Mouse (Mus musculus): Measurements from ENCODE around the gene Hmgn3.
"Not testable (repeated sequence)": the region's sequence is repeated elsewhere in the genome, so short reads cannot be mapped to it uniquely, and the experiment has no call there.

Gene Hmgn3
- long read RNA-seq, experiment 1, transcript Hmgn3-202 (6 exons, 983 nt), result minor isoform, 10 of 159 reads
- long read RNA-seq, experiment 1, transcript Hmgn3-201 (6 exons, 862 nt), result minor isoform, 38 of 159 reads
- long read RNA-seq, experiment 1, transcript Hmgn3-203 (5 exons, 1,391 nt), result major isoform, 91 of 159 reads
- long read RNA-seq, experiment 1, partial matches to known transcripts, result 12 of 159 reads
- long read RNA-seq, experiment 1, other reads (novel, unspliced or antisense), result 8 of 159 reads
- long read RNA-seq, experiment 2, transcript Hmgn3-201 (6 exons, 862 nt), result minor isoform, 72 of 229 reads
- long read RNA-seq, experiment 2, transcript Hmgn3-203 (5 exons, 1,391 nt), result major isoform, 102 of 229 reads
- long read RNA-seq, experiment 2, transcript Hmgn3-202 (6 exons, 983 nt), result minor isoform, 22 of 229 reads
- long read RNA-seq, experiment 2, partial matches to known transcripts, result 15 of 229 reads
- long read RNA-seq, experiment 2, other reads (novel, unspliced or antisense), result 18 of 229 reads

- intact Hi-C loops (cut with DNase I), result no loop called here
Measured at GRCm38 (mm10) chr9:83146446-83147188, at the start of gene Hmgn3. Gene Hmgn3 (minus strand): TSS chr9:83146685.

- intact Hi-C loops (cut with DNase I), result no loop called here
Measured at GRCm38 (mm10) chr9:83195765-83196164, 49.3 kb upstream of the Hmgn3 start.

- intact Hi-C loops (cut with DNase I), result no loop called here
Measured at GRCm38 (mm10) chr9:83195007-83195406, 48.5 kb upstream of the Hmgn3 start.

GRCm38 (mm10) chr9:83187752-83188151, 41.3 kb upstream of the Hmgn3 start:
- intact Hi-C loops (cut with DNase I), result no loop called here

- intact Hi-C loops (cut with DNase I), result no loop called here
Measured at GRCm38 (mm10) chr9:83145591-83146445, 667 bp downstream of the Hmgn3 start.

GRCm38 (mm10) chr9:83129831-83130230, 16.7 kb downstream of the Hmgn3 start:
- intact Hi-C loops (cut with DNase I), result no loop called here

GRCm38 (mm10) chr9:83127840-83128239, 18.6 kb downstream of the Hmgn3 start:
- intact Hi-C loops (cut with DNase I), result no loop called here

- intact Hi-C loops (cut with DNase I), result not testable (repeated sequence)
Measured at GRCm38 (mm10) chr9:83126482-83126881, 20.0 kb downstream of the Hmgn3 start.

GRCm38 (mm10) chr9:83119211-83119610, 27.3 kb downstream of the Hmgn3 start:
- intact Hi-C loops (cut with DNase I), result no loop called here

- intact Hi-C loops (cut with DNase I), result no loop called here
Measured at GRCm38 (mm10) chr9:83117486-83117885, 29.0 kb downstream of the Hmgn3 start.

GRCm38 (mm10) chr9:83116774-83117474, 29.6 kb downstream of the Hmgn3 start:
- intact Hi-C loops (cut with DNase I), result no loop called here

GRCm38 (mm10) chr9:83115676-83116075, 30.8 kb downstream of the Hmgn3 start:
- intact Hi-C loops (cut with DNase I), result no loop called here

GRCm38 (mm10) chr9:83113800-83114217, 32.7 kb downstream of the Hmgn3 start:
- intact Hi-C loops (cut with DNase I), result no loop called here

GRCm38 (mm10) chr9:83112305-83112768, 34.1 kb downstream of the Hmgn3 start:
- intact Hi-C loops (cut with DNase I), result no loop called here

GRCm38 (mm10) chr9:83111789-83112188, 34.7 kb downstream of the Hmgn3 start:
- intact Hi-C loops (cut with DNase I), result no loop called here

GRCm38 (mm10) chr9:83111117-83111686, 35.3 kb downstream of the Hmgn3 start:
- intact Hi-C loops (cut with DNase I), result no loop called here

GRCm38 (mm10) chr9:83110406-83111116, 35.9 kb downstream of the Hmgn3 start:
- intact Hi-C loops (cut with DNase I), result no loop called here

- intact Hi-C loops (cut with DNase I), result no loop called here
Measured at GRCm38 (mm10) chr9:83109705-83110104, 36.8 kb downstream of the Hmgn3 start.

GRCm38 (mm10) chr9:83108821-83109220, 37.7 kb downstream of the Hmgn3 start:
- intact Hi-C loops (cut with DNase I), result no loop called here

All from adrenal gland (tissue).